ENCODE assay signal across 15 mouse cellular contexts in genomic region chr11:73283369-73283768, GRCm38 (mm10). TPM values are rescaled to one million over a fixed set of nuclear protein-coding genes. Genes with fewer than 3 reads are reported as not detected.
DNase-seq lines count a peak whose midpoint lies in the region; ATAC-seq and TF ChIP-seq lines count a peak whose summit lies in the region.
"Had no signal": no experiment of that assay in that cellular context is flagged by ENCODE, and none has a peak within 500 bp of the region (broad histone marks: within the 10 kb centered on the region; RNA-seq: fewer than 3 reads in every experiment).

No protein-coding gene starts in this region.

- DNase-seq in cerebellum, adult 11-12 months = peak; percentile 8
- no peak for DNase-seq in cerebellum, postnatal 14 days
- DNase-seq in brain, adult 2 months (ENCODE audit: low read depth, low spot score) = peak; percentile 60
- DNase-seq in lung, embryonic 14.5 days = peak; percentile 87
- DNase-seq in right cerebral cortex, adult 18-20 months = no peak
- DNase-seq in spleen, adult 12 weeks (ENCODE audit: low spot score) = no peak
- DNase-seq: thymus, postnatal 4 days had no signal

- no peaks in the 10 kb centered on the region for H3K36me3 ChIP-seq in intestine, embryonic 16.5 days (ENCODE audit: control insufficient read depth, insufficient read depth, low read length)
- H3K36me3 ChIP-seq in lung, embryonic 14.5 days (ENCODE audit: insufficient read depth) = no peaks in the 10 kb centered on the region

- ATAC-seq in intestine, embryonic 16.5 days = peak; percentile 27; the same call in 1 of the 2 replicates
- peak; percentile 83 for ATAC-seq in lung, embryonic 14.5 days (ENCODE audit: insufficient read depth)
- ATAC-seq in megakaryocyte progenitor cell, adult 5-6 weeks (replicated peaks; ENCODE audit: poor library complexity) = no peak

- 57% methylated on average over 9 of the region's 9 CpGs for WGBS in intestine, embryonic 16.5 days
- WGBS in lung, embryonic 14.5 days = 41% methylated on average over 9 of the region's 9 CpGs

- no peak overlapping the region for H3K4me2 ChIP-seq in intestine, embryonic 16.5 days (ENCODE audit: low read depth, low read length)
- 0 out of 2 replicates have a peak overlapping the region, but pooled peaks have one; percentile 7 for H3K4me2 ChIP-seq in lung, embryonic 14.5 days

- H3K9me3 ChIP-seq in intestine, embryonic 16.5 days (ENCODE audit: control insufficient read depth, low read length) = no peaks in the 10 kb centered on the region
- H3K9me3 ChIP-seq in lung, embryonic 14.5 days (ENCODE audit: low read depth, low read length) = no peaks in the 10 kb centered on the region

- H3K27me3 ChIP-seq in intestine, embryonic 16.5 days (replicated peaks; ENCODE audit: control insufficient read depth, insufficient read depth, low read length) = no peaks in the 10 kb centered on the region
- H3K27me3 ChIP-seq in lung, embryonic 14.5 days (ENCODE audit: insufficient read depth, low read length) = no peaks in the 10 kb centered on the region

- H3K9ac ChIP-seq in intestine, embryonic 16.5 days (ENCODE audit: low read depth, low read length) = no peak overlapping the region
- H3K9ac ChIP-seq in lung, embryonic 14.5 days = no peak overlapping the region

- peaks cover 12% of the 10 kb centered on the region for H3K4me1 ChIP-seq in intestine, embryonic 16.5 days (ENCODE audit: control insufficient read depth, insufficient read depth, low read length)
- H3K4me1 ChIP-seq in lung, embryonic 14.5 days (ENCODE audit: insufficient read depth) = peaks cover 3% of the 10 kb centered on the region

- no peak for TF ChIP-seq CTCF in lung, embryonic 14.5 days (IDR thresholded peaks at IDR 0.05; ENCODE audit: low read depth)

- no peak overlapping the region for H3K4me3 ChIP-seq in intestine, embryonic 16.5 days (ENCODE audit: low read length)
- H3K4me3 ChIP-seq in lung, embryonic 14.5 days (ENCODE audit: low read depth, low read length) = no peak overlapping the region
- H3K4me3 ChIP-seq: erythroblast, embryonic 14.5 days had no signal

- H3K27ac ChIP-seq in intestine, embryonic 16.5 days (ENCODE audit: low read length) = no peak overlapping the region
- H3K27ac ChIP-seq in lung, embryonic 14.5 days (ENCODE audit: low read depth) = peak overlapping the region; percentile 58

RNA-seq across cellular contexts. Expression of gene Trpv3, which starts 16.2 kb away (rescaled TPM):
- 0.13 and 0.16 TPM in 2 replicates for polyA plus RNA-seq in intestine, embryonic 16.5 days (2015; fragmentation: Nextera tagmentation; extraction: Ambion mirVana)
- polyA plus RNA-seq in lung, embryonic 14.5 days (2014; fragmentation: Nextera tagmentation; extraction: Ambion mirVana) = 0.09 and 0.18 TPM in 2 replicates
- not detected in 2 replicates for total RNA-seq in megakaryocyte progenitor cell, adult 5-6 weeks (2015)
- not detected in 2 replicates for total RNA-seq in megakaryocyte progenitor cell, adult 5-6 weeks (2017)
- total RNA-seq: gastrocnemius, adult 18-20 months; megakaryocyte-erythroid progenitor cell, adult 5-6 weeks had no signal

RNA-seq across cellular contexts. Expression of gene Aspa, which starts 46.0 kb away (rescaled TPM):
- polyA plus RNA-seq in intestine, embryonic 16.5 days (2015; fragmentation: Nextera tagmentation; extraction: Ambion mirVana) = 1.5 and 2.3 TPM in 2 replicates
- polyA plus RNA-seq in lung, embryonic 14.5 days (2014; fragmentation: Nextera tagmentation; extraction: Ambion mirVana) = 0.50 and 0.70 TPM in 2 replicates
- not detected in 2 replicates for total RNA-seq in megakaryocyte progenitor cell, adult 5-6 weeks (2015)
- 1.9 TPM in 1 of 2 replicates, not detected in the other for total RNA-seq in megakaryocyte progenitor cell, adult 5-6 weeks (2017)
- polyA plus RNA-seq: erythroblast, embryonic 14.5 days had no signal

RNA-seq across cellular contexts. Expression of gene Gm49340, which starts 46.2 kb away (rescaled TPM):
- not detected in 2 replicates for polyA plus RNA-seq in intestine, embryonic 16.5 days (2015; fragmentation: Nextera tagmentation; extraction: Ambion mirVana)
- polyA plus RNA-seq in lung, embryonic 14.5 days (2014; fragmentation: Nextera tagmentation; extraction: Ambion mirVana) = not detected in 2 replicates
- not detected in 2 replicates for total RNA-seq in megakaryocyte progenitor cell, adult 5-6 weeks (2015)
- total RNA-seq in megakaryocyte progenitor cell, adult 5-6 weeks (2017) = not detected in 2 replicates
- total RNA-seq: gastrocnemius, adult 18-20 months; megakaryocyte-erythroid progenitor cell, adult 5-6 weeks had no signal
- polyA plus RNA-seq: erythroblast, embryonic 14.5 days; limb, embryonic 14.5 days; neural tube, embryonic 14.5 days; small intestine, adult 2 months had no signal

RNA-seq across cellular contexts. Expression of gene Spata22, which starts 46.2 kb away (rescaled TPM):
- polyA plus RNA-seq in intestine, embryonic 16.5 days (2015; fragmentation: Nextera tagmentation; extraction: Ambion mirVana) = 0.21 and 0.31 TPM in 2 replicates
- not detected in 2 replicates for polyA plus RNA-seq in lung, embryonic 14.5 days (2014; fragmentation: Nextera tagmentation; extraction: Ambion mirVana)
- not detected in 2 replicates for total RNA-seq in megakaryocyte progenitor cell, adult 5-6 weeks (2015)
- total RNA-seq in megakaryocyte progenitor cell, adult 5-6 weeks (2017) = not detected in 2 replicates
- total RNA-seq: gastrocnemius, adult 18-20 months; megakaryocyte-erythroid progenitor cell, adult 5-6 weeks had no signal
- polyA plus RNA-seq: erythroblast, embryonic 14.5 days; limb, embryonic 14.5 days; neural tube, embryonic 14.5 days; small intestine, adult 2 months had no signal

RNA-seq across cellular contexts. Expression of gene Trpv1, which starts 49.3 kb away (rescaled TPM):
- 0.12 TPM in 2 replicates for polyA plus RNA-seq in intestine, embryonic 16.5 days (2015; fragmentation: Nextera tagmentation; extraction: Ambion mirVana)
- not detected in 2 replicates for polyA plus RNA-seq in lung, embryonic 14.5 days (2014; fragmentation: Nextera tagmentation; extraction: Ambion mirVana)
- not detected in 2 replicates for total RNA-seq in megakaryocyte progenitor cell, adult 5-6 weeks (2015)
- not detected in 2 replicates for total RNA-seq in megakaryocyte progenitor cell, adult 5-6 weeks (2017)
- total RNA-seq: megakaryocyte-erythroid progenitor cell, adult 5-6 weeks had no signal
- polyA plus RNA-seq: erythroblast, embryonic 14.5 days; neural tube, embryonic 14.5 days had no signal

Comparison
In these comparisons a context has a peak if more than half of its experiments do, and no peak if none do; other contexts are left out.
1. DNase-seq: peak in cerebellum, adult 11-12 months (single experiment), brain, adult 2 months (single experiment) and lung, embryonic 14.5 days (single experiment); none in cerebellum, postnatal 14 days (0 of 2), right cerebral cortex, adult 18-20 months (single experiment) and spleen, adult 12 weeks (single experiment).